ENCODE assay signal across 16 mouse cellular contexts in genomic region chr2:129420897-129421561, GRCm38 (mm10). TPM values are rescaled to one million over a fixed set of nuclear protein-coding genes. Genes with fewer than 3 reads are reported as not detected.
A peak's percentile ranks its signal among the peaks of the same experiment; 100 is the strongest.
DNase-seq lines count a peak whose midpoint lies in the region; ATAC-seq and TF ChIP-seq lines count a peak whose summit lies in the region.
"Had no signal": no experiment of that assay in that cellular context is flagged by ENCODE, and none has a peak within 500 bp of the region (broad histone marks: within the 10 kb centered on the region; RNA-seq: fewer than 3 reads in every experiment).

No protein-coding gene starts in this region.

- no peaks in the 10 kb centered on the region for H3K9me3 ChIP-seq in ES-E14 (ENCODE audit: control insufficient read depth, insufficient read depth, low read depth, low read length)
- H3K9me3 ChIP-seq in liver, embryonic 11.5 days (ENCODE audit: control insufficient read depth, low read length): peaks cover 2% of the 10 kb centered on the region; the same call in 1 of the 2 replicates
- H3K9me3 ChIP-seq: hindbrain, embryonic 15.5 days had no signal

- WGBS in liver, embryonic 11.5 days: 46% methylated on average over 10 of the region's 10 CpGs

- peaks cover 4 to 10% of the 10 kb centered on the region in 2 experiments; a peak in 3 of 4 replicates for H3K4me1 ChIP-seq in ES-E14 (ENCODE audit: control insufficient read depth in 2 of 2, insufficient read depth in 2 of 2, low read length in 2 of 2, poor library complexity in 1 of 2)
- no peaks in the 10 kb centered on the region for H3K4me1 ChIP-seq in liver, embryonic 11.5 days (replicated peaks; ENCODE audit: control insufficient read depth, insufficient read depth, low read length)
- H3K4me1 ChIP-seq: hindbrain, embryonic 15.5 days had no signal

- H3K27me3 ChIP-seq in liver, embryonic 11.5 days (replicated peaks; ENCODE audit: control insufficient read depth, insufficient read depth, low read length): no peaks in the 10 kb centered on the region
- H3K27me3 ChIP-seq: hindbrain, embryonic 15.5 days had no signal

- in situ Hi-C loops in ES-E14 (cut with MboI; ENCODE audit: low sequenced_read_pairs in 2 of 2, unreplicated experiment in 2 of 2): no loop called here

- peak overlapping the region; percentile 58; the same call in 1 of the 2 replicates for H3K27ac ChIP-seq in ES-E14 (ENCODE audit: insufficient read depth, low read depth, low read length, poor library complexity, severe bottlenecking)
- no peak overlapping the region for H3K27ac ChIP-seq in liver, embryonic 11.5 days (ENCODE audit: low read depth, low read length)
- H3K27ac ChIP-seq: hindbrain, embryonic 15.5 days; macrophage had no signal

- no peaks in the 10 kb centered on the region for H3K36me3 ChIP-seq in ES-E14 (ENCODE audit: control insufficient read depth, insufficient read depth, low read length, poor library complexity, severe bottlenecking)
- H3K36me3 ChIP-seq in liver, embryonic 11.5 days (ENCODE audit: control insufficient read depth, insufficient read depth, low read length): no peaks in the 10 kb centered on the region
- H3K36me3 ChIP-seq: hindbrain, embryonic 15.5 days had no signal

- no peak overlapping the region for H3K4me2 ChIP-seq in liver, embryonic 11.5 days
- H3K4me2 ChIP-seq: hindbrain, embryonic 15.5 days had no signal

- no peak overlapping the region for H3K9ac ChIP-seq in ES-E14 (ENCODE audit: insufficient read depth, low read depth, low read length, poor library complexity, severe bottlenecking)
- no peak overlapping the region for H3K9ac ChIP-seq in liver, embryonic 11.5 days (ENCODE audit: low read depth, low read length)
- H3K9ac ChIP-seq: forebrain, postnatal 0 days; hindbrain, embryonic 15.5 days had no signal

- DNase-seq in cerebellum, adult 11 months: peak; percentile 32
- no peak for DNase-seq in cerebellum, postnatal 4 days (ENCODE audit: low spot score in 2 of 2)
- DNase-seq in ES-E14 (ENCODE audit: low read depth, low spot score) (peak; percentile 35), MN1 (ENCODE audit: low spot score) (no peak)
- DNase-seq in cerebellum, adult 8-10 months: peak; percentile 16
- DNase-seq in liver, embryonic 11.5 days (ENCODE audit: low spot score): no peak
- DNase-seq in natural killer cell, adult 2 months (ENCODE audit: low spot score in 2 of 2): no peak
- DNase-seq in urinary bladder, postnatal 36 days (ENCODE audit: low spot score in 2 of 2): no peak
- DNase-seq: adrenal gland, postnatal 10 days; forebrain, postnatal 0 days; kidney, adult 2 months; lung, adult 18-20 months; right cerebral cortex, postnatal 25 days had no signal

- H3K4me3 ChIP-seq in ES-E14 (ENCODE audit: insufficient read depth in 1 of 2, low read depth in 1 of 2, low read length in 2 of 2, poor library complexity in 1 of 2, severe bottlenecking in 1 of 2): peak overlapping the region in 1 of 2 experiments; percentile 5; a peak in 2 of 4 replicates
- H3K4me3 ChIP-seq in liver, embryonic 11.5 days (ENCODE audit: low read depth, low read length): no peak overlapping the region
- H3K4me3 ChIP-seq: hindbrain, embryonic 15.5 days had no signal

- peak; percentile 87 for ATAC-seq in liver, embryonic 11.5 days (replicated peaks; ENCODE audit: low FRiP score)
- ATAC-seq: forebrain, postnatal 0 days had no signal

TF ChIP-seq in ES-E14, 5 proteins besides CTCF, POLR2A, EP300 and RAD21:
- no peak for TF ChIP-seq MAFK (IDR thresholded peaks at IDR 0.05; ENCODE audit: insufficient read depth, low read depth, low read length)
- TF ChIP-seq ZNF384 (IDR thresholded peaks at IDR 0.05; ENCODE audit: low read depth, low read length): no peak
- TF ChIP-seq ZC3H11A (IDR thresholded peaks at IDR 0.05; ENCODE audit: borderline replicate concordance, low read depth, low read length): no peak
- no peak for TF ChIP-seq CHD2 (IDR thresholded peaks at IDR 0.05; ENCODE audit: low read depth, low read length)
- TF ChIP-seq HCFC1 (IDR thresholded peaks at IDR 0.05; ENCODE audit: borderline replicate concordance, insufficient read depth, low read length): no peak

RNA-seq across cellular contexts. Expression of gene Il1b, which starts 50.1 kb away (rescaled TPM):
- total RNA-seq in ES-E14 (2012; rRNA removed): not detected in 2 replicates
- 0.25 and 0.66 TPM in 2 replicates for polyA plus RNA-seq in liver, embryonic 11.5 days (2014; fragmentation: Nextera tagmentation; extraction: Ambion mirVana)
- total RNA-seq: forebrain, postnatal 0 days; left cerebral cortex, postnatal 10 days had no signal
- polyA plus RNA-seq: hindbrain, embryonic 15.5 days had no signal

Comparison
In these comparisons a context has a peak if more than half of its experiments do, and no peak if none do; other contexts are left out.
1. DNase-seq: peak in cerebellum, adult 11 months (single experiment), ES-E14 (single experiment) and cerebellum, adult 8-10 months (single experiment); none in cerebellum, postnatal 4 days (0 of 2), liver, embryonic 11.5 days (single experiment), natural killer cell, adult 2 months (0 of 2), MN1 (single experiment) and urinary bladder, postnatal 36 days (0 of 2).